Mouse (Mus musculus): Measurements from ENCODE around the gene Ube2s. TPM values are rescaled to one million over a fixed set of nuclear protein-coding genes. Genes with fewer than 3 reads are reported as not detected.

The Ube2s gene
- total RNA-seq, 2 experiments from 2014 or later, result 84.1 to 86.9 TPM

DNA sequence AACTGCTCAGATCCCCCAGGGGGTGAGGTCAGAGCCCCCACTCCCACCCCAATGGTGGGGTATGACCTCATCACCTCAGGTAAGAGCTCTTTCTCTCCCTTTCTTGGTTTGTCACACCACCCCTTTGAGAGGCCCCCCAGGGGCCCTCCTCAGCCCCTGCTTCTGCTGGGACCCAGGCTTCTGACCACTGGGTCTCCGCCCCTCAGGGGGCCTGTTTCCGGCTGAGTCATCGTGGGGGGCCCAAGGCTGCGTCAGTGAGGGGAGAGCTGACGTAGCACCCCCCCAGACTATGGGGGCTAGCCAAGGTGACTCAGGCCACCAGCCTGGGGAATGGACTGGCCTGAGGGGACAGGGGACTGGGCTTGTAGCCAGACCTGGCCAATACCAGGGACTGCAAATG lies 32.5 kb downstream of the Ube2s start:
- no peak for DNase-seq (ENCODE audit: low spot score)

DNA sequence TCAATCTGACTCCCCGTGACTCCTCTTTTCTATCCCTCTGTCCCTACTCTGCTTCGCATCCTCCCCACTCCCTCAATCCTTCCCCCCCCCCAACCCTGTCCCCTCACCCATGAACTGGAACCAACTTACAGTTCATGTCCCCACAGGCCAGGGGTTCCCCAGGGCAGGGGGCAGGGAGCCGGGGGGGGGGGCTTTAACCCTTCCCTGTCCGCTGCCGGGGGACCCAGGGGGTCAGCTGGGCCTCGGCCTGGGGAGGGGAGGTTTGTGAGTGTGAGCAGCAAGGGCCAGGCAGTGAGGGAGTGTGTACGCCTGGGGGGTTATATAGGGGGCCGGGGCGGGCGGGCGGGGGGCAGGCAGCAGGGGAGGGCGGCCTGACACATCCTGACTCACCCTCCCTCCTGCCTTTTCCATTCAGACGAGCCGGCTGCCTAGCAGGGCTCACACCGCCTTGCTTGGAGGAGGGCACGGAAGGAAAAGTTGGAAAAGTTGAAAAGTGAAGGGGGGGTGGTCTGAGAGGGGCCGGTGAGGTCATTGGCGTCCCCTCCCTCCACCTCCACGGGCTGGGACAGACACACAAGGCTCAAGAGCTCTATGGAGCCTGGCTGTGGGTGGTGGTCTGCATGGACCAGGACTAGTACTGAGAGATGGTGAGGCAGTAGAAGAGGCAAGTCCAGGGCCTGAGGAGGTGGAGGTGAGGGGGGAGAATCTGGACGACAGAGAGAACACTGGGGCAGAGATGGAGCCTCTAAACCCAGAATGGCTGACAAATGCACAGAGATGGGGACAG lies 34.3 kb downstream of the Ube2s start:
- no peak for DNase-seq (ENCODE audit: low spot score)

DNA sequence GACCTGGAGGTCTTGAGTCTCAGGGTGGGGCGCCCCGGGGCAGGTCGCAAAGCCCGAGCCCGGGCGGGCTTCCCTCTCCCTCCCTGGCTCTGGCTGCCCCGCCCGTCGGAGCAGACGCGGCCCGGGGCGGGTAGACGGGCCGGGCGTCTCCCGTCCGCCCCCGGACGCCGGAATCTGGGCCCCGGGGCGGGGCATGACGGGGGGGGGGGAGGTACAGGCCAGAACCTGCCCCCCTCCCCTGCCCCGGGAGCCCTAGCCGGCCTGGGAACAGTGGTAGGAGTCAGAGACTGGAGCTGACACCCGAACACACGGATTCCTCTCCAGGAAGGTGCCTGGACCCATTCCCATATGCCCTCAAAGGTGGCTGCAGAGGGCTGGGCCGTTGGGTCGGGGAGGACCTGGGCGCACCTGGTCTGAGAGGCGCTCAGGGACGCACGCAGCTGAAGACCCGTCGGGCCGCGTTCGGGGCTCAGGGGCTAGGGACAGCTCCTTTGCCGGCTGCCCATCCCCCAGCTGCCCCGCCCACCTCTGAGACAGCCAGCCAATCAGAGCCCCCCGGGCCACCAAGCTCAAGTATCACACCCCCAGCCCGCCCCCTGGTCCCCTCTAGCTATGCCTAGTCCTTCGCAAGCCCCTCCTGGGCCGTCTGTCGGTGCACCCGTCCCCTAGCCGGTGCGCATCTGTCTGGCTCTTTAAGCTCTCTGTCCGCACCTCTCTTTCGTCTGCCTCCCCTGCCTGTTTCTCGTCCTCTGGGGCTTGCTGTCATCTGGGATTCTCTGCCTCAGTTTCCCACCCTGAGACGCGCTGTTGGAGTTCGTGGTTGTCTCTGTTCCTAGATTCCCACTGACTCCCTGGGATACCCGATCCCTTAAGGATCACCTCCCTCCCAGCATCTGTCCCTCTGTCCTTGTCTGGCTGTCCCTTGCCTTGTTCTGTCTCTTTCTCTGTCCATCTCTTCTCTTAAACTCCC lies 35.2 kb downstream of the Ube2s start:
- peak; percentile 30 for DNase-seq (ENCODE audit: low spot score)

DNA sequence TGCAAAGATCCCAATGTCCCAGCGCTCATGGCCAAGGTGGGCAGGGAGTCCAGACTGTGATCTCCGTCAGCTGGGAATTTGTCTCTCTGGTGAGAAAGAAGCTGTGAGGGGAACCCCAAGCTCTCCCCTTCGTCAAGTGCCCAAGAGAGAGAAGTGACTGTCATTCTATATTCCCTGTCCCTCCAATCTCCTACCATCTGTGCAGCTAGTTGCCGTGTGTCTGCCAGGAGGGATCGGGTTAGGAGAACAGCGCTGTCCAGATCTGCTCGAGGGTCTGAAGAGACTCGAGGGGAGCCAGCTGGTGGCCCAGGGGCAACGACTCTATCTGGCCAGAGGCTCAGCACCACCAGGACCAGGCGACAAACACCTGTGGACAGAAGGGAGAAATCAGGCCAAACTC lies 36.3 kb downstream of the Ube2s start:
- no peak for DNase-seq (ENCODE audit: low spot score)

- no peak for DNase-seq (ENCODE audit: low spot score)
Observed at GRCm38 (mm10) chr7:4771202-4771601, 41.2 kb downstream of the Ube2s start, which contains the start of gene Fam71e2. Gene Fam71e2, minus strand, starts transcription at chr7:4771302.

DNA sequence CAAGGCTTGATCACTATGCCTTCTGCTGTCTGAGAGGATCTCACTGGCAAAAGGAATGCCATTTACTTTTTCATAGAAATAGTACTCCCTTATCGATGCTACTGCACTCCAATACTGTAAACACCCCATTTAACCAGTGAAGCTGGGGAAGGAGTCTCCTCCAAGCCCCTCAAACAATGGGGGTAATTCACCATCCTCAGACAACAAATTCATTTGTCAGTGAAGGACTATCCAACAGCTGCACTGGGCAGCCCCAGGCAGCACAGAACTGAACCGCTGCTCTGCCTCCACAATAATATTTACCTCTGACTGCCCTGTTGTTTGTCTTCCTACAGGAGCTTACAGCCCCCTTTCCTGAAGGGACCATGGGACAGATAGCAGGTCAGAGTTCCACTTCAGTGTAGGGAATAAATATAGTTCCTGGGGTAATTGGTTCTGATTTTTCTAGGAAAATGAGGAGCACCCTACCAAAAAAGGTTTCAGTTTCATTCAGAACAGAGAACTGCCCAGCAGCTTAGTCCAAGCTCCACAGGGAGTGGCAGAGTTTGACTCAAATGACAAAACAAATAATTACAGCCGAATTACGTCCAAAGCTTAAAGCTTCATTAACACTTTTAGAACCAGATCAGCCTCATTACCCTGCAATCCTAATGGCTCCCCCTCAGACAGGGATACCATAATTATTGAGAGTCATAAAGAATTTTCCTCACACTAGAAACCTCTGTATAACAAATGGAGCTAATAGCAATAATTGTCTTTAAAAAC lies 47.3 kb downstream of the Ube2s start:
- DNase-seq (ENCODE audit: low spot score), result no peak

GRCm38 (mm10) chr7:4759670-4760069 lies 52.7 kb downstream of the Ube2s start:
- no peak for DNase-seq (ENCODE audit: low spot score)

DNA sequence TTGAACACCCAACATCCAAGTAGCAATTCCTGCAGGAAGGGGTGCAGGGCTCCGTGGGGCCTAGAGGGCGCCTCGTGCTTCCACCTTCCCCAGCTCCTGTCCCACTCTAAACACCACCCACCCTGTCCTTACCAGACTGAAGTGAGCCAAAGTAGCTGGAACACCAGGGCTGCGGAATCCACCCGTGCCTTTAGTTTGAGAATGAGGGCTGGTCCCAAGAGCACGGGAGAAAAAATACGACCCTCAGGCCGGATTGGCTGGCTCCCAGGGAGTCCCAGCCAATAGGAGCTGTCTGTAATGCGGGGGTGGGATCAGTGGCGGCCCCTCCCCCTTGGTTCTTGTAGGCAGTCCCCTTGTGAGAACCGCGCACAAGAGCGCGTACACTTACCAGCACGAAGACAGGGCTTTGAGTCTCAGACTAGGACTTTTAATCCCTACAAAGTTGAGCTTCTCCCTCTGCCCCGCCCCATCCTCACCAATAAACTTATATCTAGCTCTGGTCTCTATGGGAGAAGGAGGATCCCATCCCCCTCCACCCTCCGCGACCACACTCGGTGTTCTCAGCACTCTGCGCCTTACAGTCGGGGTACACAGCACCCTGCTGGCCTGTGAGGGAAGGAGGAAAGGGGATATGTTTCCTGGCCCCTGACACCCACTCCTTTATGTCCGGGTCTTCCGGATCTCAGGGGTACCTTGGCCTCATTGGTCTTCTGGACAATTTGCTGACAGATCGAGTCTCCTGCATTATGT lies 59.4 kb downstream of the Ube2s start, which contains the start of gene Cox6b2:
Gene Cox6b2, minus strand, starts transcription at position 274 of the 750 bp plus-strand sequence.
- peak; percentile 46 for DNase-seq (ENCODE audit: low spot score)

GRCm38 (mm10) chr7:4751971-4752820 lies 60.2 kb downstream of the Ube2s start:
- DNase-seq (ENCODE audit: low spot score), result no peak

GRCm38 (mm10) chr7:4749169-4749568 lies 63.2 kb downstream of the Ube2s start:
- no peak for DNase-seq (ENCODE audit: low spot score)

- no peak for DNase-seq (ENCODE audit: low spot score)
Observed at GRCm38 (mm10) chr7:4748321-4748720, 64.1 kb downstream of the Ube2s start.

- no peak for DNase-seq (ENCODE audit: low spot score)
Observed at GRCm38 (mm10) chr7:4747156-4747899, 65.1 kb downstream of the Ube2s start.

DNA sequence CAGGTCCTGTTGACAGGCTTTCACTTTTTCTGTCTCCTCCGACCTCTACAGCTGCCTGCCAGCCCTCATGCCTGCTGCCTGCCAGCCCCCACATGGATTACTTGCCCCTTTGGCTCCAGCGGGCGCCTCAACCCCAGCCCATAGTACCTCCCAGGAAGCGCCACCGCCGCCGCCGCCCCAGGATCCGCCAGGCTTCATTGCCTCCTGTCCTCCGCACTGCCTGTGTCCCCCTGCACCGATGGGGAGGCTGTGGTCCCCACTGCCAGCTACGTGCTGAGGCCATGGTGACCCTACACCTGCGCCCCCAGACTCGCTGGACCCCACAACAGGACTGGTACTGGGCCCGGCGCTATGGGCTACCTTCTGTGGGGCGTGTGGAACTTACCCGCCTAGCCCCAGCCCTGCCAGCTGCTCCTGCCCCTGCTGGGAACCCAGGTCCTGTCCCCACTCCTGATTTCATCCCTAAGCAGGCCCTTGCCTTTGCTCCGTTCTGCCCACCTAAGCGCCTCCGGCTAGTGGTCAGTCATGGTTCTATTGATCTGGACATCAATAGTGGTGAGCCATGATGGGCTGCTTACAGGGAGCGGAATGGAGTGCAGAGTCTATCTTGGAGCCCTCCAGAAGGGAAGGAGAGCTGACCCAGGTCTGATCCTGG lies 65.9 kb downstream of the Ube2s start:
- DNase-seq (ENCODE audit: low spot score), result no peak

DNA sequence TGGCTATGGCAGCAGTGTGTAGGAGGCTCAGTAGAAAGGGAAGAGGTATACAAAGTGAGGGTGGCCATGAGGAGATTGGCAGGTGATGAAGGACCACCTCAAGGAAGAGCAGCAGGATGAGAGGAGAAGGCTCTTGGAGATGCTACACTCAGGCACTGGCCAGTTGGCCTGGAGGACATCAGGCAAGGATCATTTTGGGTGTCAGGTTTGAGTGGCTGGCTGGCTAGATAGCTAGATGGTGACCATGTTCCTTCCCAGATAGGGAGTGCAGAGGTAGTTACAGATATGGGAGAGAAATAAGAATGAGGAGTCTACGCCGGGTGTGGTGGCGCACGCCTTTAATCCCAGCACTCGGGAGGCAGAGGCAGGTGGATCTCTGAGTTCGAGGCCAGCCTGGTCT lies 67.5 kb downstream of the Ube2s start:
- DNase-seq (ENCODE audit: low spot score), result no peak
